Mouse (Mus musculus) midbrain, embryonic 11.5 days (tissue): ENCODE results near the gene Trappc1. TPM values are rescaled to one million over a fixed set of nuclear protein-coding genes. Genes with fewer than 3 reads are reported as not detected.
"Not testable (repeated sequence)": the region's sequence is repeated elsewhere in the genome, so short reads cannot be mapped to it uniquely, and the experiment has no call there.

ENCODE experiments used
- ATAC-seq: fragments of 200-750 bp; cut with Nextera tagmentation; 2 replicates; pipeline ENCODE4 v1.8.0; 2017; ENCODE audit warnings: moderate TSS enrichment, moderate library complexity; ENCODE audit not compliant: low FRiP score
- DNase-seq: peaks from one replicate; pipeline ENCODE4 v3.0.0; 2015; ENCODE audit warnings: low spot score; ENCODE audit errors: missing footprints
- H3K27ac ChIP-seq: fragments of 300-500 bp; sonication (generic); 2 replicates; pipeline ENCODE4 v1.5.1; 2014; ENCODE audit warnings: low read depth, low read length
- H3K27me3 ChIP-seq: fragments of 300-500 bp; sonication (generic); 2 replicates; pipeline ENCODE4 v1.6.1; 2014; ENCODE audit warnings: mild to moderate bottlenecking, low read length, moderate library complexity, mixed read lengths; ENCODE audit not compliant: control insufficient read depth, insufficient read depth
- H3K36me3 ChIP-seq: fragments of 300-500 bp; sonication (generic); 2 replicates; pipeline ENCODE4 v1.6.1; 2014; ENCODE audit warnings: mild to moderate bottlenecking, low read length, moderate library complexity, mixed read lengths; ENCODE audit not compliant: control insufficient read depth, insufficient read depth
- H3K4me1 ChIP-seq: fragments of 300-500 bp; sonication (generic); 2 replicates; pipeline ENCODE4 v1.6.1; 2014; ENCODE audit warnings: low read length; ENCODE audit not compliant: control insufficient read depth, insufficient read depth
- H3K4me2 ChIP-seq: fragments of 300-500 bp; sonication (generic); 2 replicates; pipeline ENCODE4 v1.6.1; 2014; ENCODE audit warnings: mild to moderate bottlenecking, moderate library complexity
- H3K4me3 ChIP-seq: fragments of 300-500 bp; sonication (generic); 2 replicates; pipeline ENCODE4 v1.5.1; 2014; ENCODE audit warnings: low read depth, low read length
- H3K9ac ChIP-seq: fragments of 300-500 bp; sonication (generic); 2 replicates; pipeline ENCODE4 v1.6.1; 2014; ENCODE audit warnings: low read length
- H3K9me3 ChIP-seq: fragments of 300-500 bp; sonication (generic); 2 replicates; pipeline ENCODE4 v1.6.1; 2016; ENCODE audit warnings: low read length; ENCODE audit not compliant: control insufficient read depth
- WGBS: fragments of 180-500 bp; shearing (Covaris S2); extraction: QIAGEN DNeasy Blood & Tissue Kit; methylation state at CpG from one replicate; pipeline ENCODE4 v1.1.7; 2014; 5-methylcytosine and 5-hydroxymethylcytosine counted together
- polyA plus RNA-seq: library from polyadenylated mRNA; unstranded; fragments of >200 nt; fragmentation: Nextera tagmentation; extraction: Ambion mirVana; gene quantifications from 2 replicates; pipeline ENCODE4 v1.2.1, GENCODE M21; 2014

Gene Trappc1
- polyA plus RNA-seq, 1 experiment from 2014 or later, result 205 TPM

GRCm38 (mm10) chr11:69305291-69305690 lies 18.5 kb upstream of the Trappc1 start:
- no peak overlapping the region for H3K4me3 ChIP-seq

GRCm38 (mm10) chr11:69306039-69306438 lies 17.7 kb upstream of the Trappc1 start:
- WGBS, result 98% methylated on average over 2 of the region's 2 CpGs

More at GRCm38 (mm10) chr11:69305291-69305690, 18.5 kb upstream of the Trappc1 start:
- Histone ChIP-seq H3K27me3 (no peaks in the 10 kb centered on the region), H3K4me2 (no peak overlapping the region), H3K36me3 (peaks cover 23% of the 10 kb centered on the region), H3K4me1 (no peaks in the 10 kb centered on the region), H3K9me3 (no peaks in the 10 kb centered on the region), H3K9ac (no peak overlapping the region), H3K27ac (no peak overlapping the region)
- WGBS, result 91% methylated on average over 9 of the region's 9 CpGs
- no peak for DNase-seq
- ATAC-seq, result no peak

GRCm38 (mm10) chr11:69311266-69311665 lies 12.5 kb upstream of the Trappc1 start:
- Histone ChIP-seq H3K9ac (no peak overlapping the region), H3K4me3 (no peak overlapping the region), H3K4me1 (no peaks in the 10 kb centered on the region), H3K4me2 (no peak overlapping the region), H3K36me3 (peaks cover 25% of the 10 kb centered on the region), H3K27me3 (no peaks in the 10 kb centered on the region), H3K27ac (no peak overlapping the region), H3K9me3 (no peaks in the 10 kb centered on the region)
- WGBS, result 84% methylated on average over 7 of the region's 7 CpGs
- DNase-seq, result no peak
- no peak for ATAC-seq

More at GRCm38 (mm10) chr11:69306039-69306438, 17.7 kb upstream of the Trappc1 start:
- ATAC-seq, result no peak
- Histone ChIP-seq H3K27ac (no peak overlapping the region), H3K27me3 (no peaks in the 10 kb centered on the region), H3K36me3 (peaks cover 26% of the 10 kb centered on the region), H3K4me1 (no peaks in the 10 kb centered on the region), H3K9me3 (no peaks in the 10 kb centered on the region), H3K4me3 (no peak overlapping the region), H3K9ac (no peak overlapping the region), H3K4me2 (no peak overlapping the region)
- no peak for DNase-seq

DNA sequence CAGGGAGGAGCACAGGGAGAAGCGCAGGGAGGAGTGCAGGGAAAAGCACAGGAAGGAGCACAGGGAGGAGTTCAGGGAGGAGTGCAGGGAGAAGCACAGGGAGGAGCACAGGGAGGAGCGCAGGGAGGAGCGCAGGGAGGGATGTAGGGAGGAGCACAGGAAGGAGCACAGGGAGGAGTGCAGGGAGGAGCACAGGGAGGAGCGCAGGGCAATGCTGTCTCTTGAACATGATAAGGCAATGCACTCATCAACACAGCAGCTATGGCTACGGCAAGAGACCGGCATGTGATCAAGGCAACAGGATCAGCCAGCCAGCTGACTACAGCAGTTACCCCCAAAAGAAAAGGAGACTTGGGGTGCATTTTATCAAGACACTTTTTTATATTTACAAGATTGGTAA lies 7.4 kb upstream of the Trappc1 start:
- ATAC-seq (no peak), DNase-seq (no peak)
- Histone ChIP-seq H3K27me3 (no peaks in the 10 kb centered on the region), H3K27ac (no peak overlapping the region), H3K4me2 (no peak overlapping the region), H3K4me3 (no peak overlapping the region), H3K36me3 (peaks cover 8% of the 10 kb centered on the region), H3K4me1 (no peaks in the 10 kb centered on the region), H3K9ac (no peak overlapping the region), H3K9me3 (no peaks in the 10 kb centered on the region)
- 98% methylated on average over 6 of the region's 6 CpGs for WGBS

GRCm38 (mm10) chr11:69318000-69318399 lies 5.8 kb upstream of the Trappc1 start:
- not testable (repeated sequence) for H3K9me3 ChIP-seq, H3K9ac ChIP-seq, H3K27me3 ChIP-seq, H3K4me3 ChIP-seq, H3K27ac ChIP-seq, ATAC-seq, H3K4me2 ChIP-seq, H3K36me3 ChIP-seq
- peak; percentile 66 for DNase-seq
- WGBS, result 90% methylated on average over 3 of the region's 3 CpGs
- H3K4me1 ChIP-seq, result peaks cover 13% of the 10 kb centered on the region

DNA sequence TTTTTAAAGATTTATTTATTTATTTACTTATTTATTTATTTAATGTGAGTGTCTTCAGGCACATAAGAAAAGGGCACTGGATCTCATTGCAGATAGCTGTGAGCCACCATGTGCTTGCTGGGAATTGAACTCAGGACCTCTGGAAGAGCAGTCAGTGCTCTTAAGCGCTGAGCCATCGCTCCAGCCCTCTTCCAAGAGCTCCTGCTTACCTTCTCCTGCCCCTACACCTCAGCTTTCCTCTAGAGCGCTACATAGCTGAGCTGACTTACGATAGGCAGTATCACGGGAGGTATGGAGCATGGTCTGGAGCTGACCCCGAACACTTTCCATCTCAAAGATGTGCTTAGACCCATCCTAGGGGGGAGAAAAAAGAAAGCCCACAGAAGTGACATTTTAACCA lies 2.2 kb upstream of the Trappc1 start:
- H3K27ac ChIP-seq, result no peak overlapping the region
- peaks cover 5% of the 10 kb centered on the region for H3K36me3 ChIP-seq
- no peak overlapping the region for H3K4me3 ChIP-seq
- no peak overlapping the region for H3K9ac ChIP-seq
- 95% methylated on average over 6 of the region's 6 CpGs for WGBS
- DNase-seq (no peak), ATAC-seq (no peak)
- peaks cover 25% of the 10 kb centered on the region for H3K4me1 ChIP-seq
- 0 out of 2 replicates have a peak overlapping the region, but pooled peaks have one; percentile 9 for H3K4me2 ChIP-seq
- H3K9me3 ChIP-seq, result no peaks in the 10 kb centered on the region
- H3K27me3 ChIP-seq, result peaks cover 2% of the 10 kb centered on the region

- Histone ChIP-seq H3K27ac (peak overlapping the region; percentile 6; the same call in 1 of the 2 replicates), H3K9ac (peak overlapping the region; percentile 94), H3K27me3 (peaks cover 7% of the 10 kb centered on the region), H3K4me3 (0 out of 2 replicates have a peak overlapping the region, but pooled peaks have one; percentile 9), H3K36me3 (peaks cover 5% of the 10 kb centered on the region), H3K4me1 (peaks cover 28% of the 10 kb centered on the region), H3K9me3 (no peaks in the 10 kb centered on the region), H3K4me2 (peak overlapping the region; percentile 77)
- ATAC-seq (no peak), DNase-seq (no peak)
- WGBS, result 78% methylated on average over 6 of the region's 6 CpGs
These were observed 1.8 kb upstream of the Trappc1 start for GRCm38 (mm10) chr11:69322010-69322409.

DNA sequence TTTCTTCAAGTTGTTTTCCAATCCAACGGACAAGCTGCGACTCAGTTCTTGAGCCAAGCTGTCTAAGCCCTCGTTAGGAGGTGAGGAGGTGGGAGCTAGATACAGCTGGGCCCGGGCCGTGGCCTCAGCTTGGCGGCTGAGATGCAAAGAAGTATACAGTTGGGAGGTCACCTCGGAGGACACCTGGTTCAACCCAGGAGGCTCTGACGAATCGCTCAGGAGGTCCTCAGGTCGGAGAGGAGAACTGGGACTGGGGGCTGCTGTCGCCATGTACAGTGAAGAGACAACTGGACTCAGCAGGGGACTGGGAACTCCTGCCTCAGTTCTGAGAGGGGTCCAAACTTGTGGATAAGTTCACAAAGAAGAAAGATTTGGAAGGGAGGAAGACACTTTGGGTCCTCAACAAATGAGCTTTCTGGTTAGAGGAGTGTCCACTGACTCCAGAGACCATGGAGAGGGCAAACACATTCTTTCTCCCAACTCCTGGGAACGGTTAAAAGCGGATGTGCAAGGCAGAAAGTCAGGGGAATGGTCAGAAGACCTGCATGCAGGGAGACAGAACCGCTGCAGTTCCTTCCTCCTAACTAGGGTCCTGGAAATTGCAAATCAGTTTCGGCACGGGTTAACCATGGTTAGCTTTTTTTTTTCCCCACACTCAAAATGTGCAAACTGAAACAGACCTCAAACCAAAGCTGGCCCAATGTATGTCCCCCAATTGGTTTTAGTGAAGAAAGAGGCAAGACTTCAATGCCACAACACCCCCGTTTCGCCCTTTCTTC lies 898 bp upstream of the Trappc1 start:
- 30% methylated on average over 18 of the region's 18 CpGs for WGBS
- peaks cover 3% of the 10 kb centered on the region for H3K36me3 ChIP-seq
- ATAC-seq (no peak), DNase-seq (peak; percentile 93)
- peak overlapping the region; percentile 62 for H3K4me3 ChIP-seq
- H3K9ac ChIP-seq, result peak overlapping the region; percentile 94
- peak overlapping the region; percentile 78 for H3K27ac ChIP-seq
- peak overlapping the region; percentile 77 for H3K4me2 ChIP-seq
- H3K4me1 ChIP-seq, result peaks cover 30% of the 10 kb centered on the region
- H3K27me3 ChIP-seq, result peaks cover 15% of the 10 kb centered on the region
- H3K9me3 ChIP-seq, result no peaks in the 10 kb centered on the region

DNA sequence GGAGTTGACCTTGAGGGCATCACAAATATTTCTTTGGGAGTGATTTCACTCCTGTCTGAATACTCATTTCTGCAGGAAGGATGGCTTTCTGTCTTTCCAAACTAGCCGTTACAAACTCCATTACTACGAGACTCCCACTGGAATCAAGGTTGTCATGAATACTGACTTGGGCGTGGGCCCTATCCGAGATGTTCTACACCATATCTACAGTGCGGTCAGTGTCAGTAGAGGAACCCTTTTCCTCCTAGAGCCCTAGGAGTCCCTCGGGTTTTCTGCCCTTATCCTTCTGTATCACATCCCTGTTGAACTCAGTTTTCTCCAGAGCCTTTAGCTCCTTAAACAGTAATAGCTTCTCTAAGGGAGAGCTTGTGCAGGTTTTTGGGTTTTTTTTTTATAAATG lies 969 bp downstream of the Trappc1 start:
- WGBS, result 82% methylated on average over 6 of the region's 6 CpGs
- H3K4me3 ChIP-seq, result 0 out of 2 replicates have a peak overlapping the region, but pooled peaks have one; percentile 9
- peaks cover 30% of the 10 kb centered on the region for H3K4me1 ChIP-seq
- H3K27me3 ChIP-seq, result peaks cover 16% of the 10 kb centered on the region
- peak; percentile 37 for DNase-seq
- no peak for ATAC-seq
- no peak overlapping the region; the same call in 1 of the 2 replicates for H3K4me2 ChIP-seq
- no peak overlapping the region for H3K27ac ChIP-seq
- H3K36me3 ChIP-seq, result no peaks in the 10 kb centered on the region
- no peaks in the 10 kb centered on the region for H3K9me3 ChIP-seq
- H3K9ac ChIP-seq, result no peak overlapping the region
